Mouse (Mus musculus) forebrain, embryonic 15.5 days (tissue): ENCODE data around the gene Ppt2. TPM values are rescaled to one million over a fixed set of nuclear protein-coding genes. Genes with fewer than 3 reads are reported as not detected.
A peak's percentile ranks its signal among the peaks of the same experiment; 100 is the strongest.

Experiments used
- ATAC-seq: fragments of 200-750 bp; cut with Nextera tagmentation; replicated peaks from 2 replicates; pipeline ENCODE4 v1.8.0; 2017; ENCODE audit warnings: mild to moderate bottlenecking, moderate TSS enrichment, moderate library complexity
- H3K27ac ChIP-seq: fragments of 300-500 bp; sonication (generic); replicated peaks from 2 replicates; pipeline ENCODE4 v1.5.1; 2015; ENCODE audit warnings: mild to moderate bottlenecking, inconsistent platforms
- H3K27me3 ChIP-seq: fragments of 300-500 bp; sonication (generic); 2 replicates; pipeline ENCODE4 v1.6.1; 2015; ENCODE audit warnings: inconsistent platforms
- H3K36me3 ChIP-seq: fragments of 300-500 bp; sonication (generic); 2 replicates; pipeline ENCODE4 v1.6.1; 2015; ENCODE audit warnings: mild to moderate bottlenecking, inconsistent platforms
- H3K4me1 ChIP-seq: fragments of 300-500 bp; sonication (generic); 2 replicates; pipeline ENCODE4 v1.6.1; 2015; ENCODE audit warnings: inconsistent platforms
- H3K4me2 ChIP-seq: fragments of 300-500 bp; sonication (generic); replicated peaks from 2 replicates; pipeline ENCODE4 v1.6.1; 2015; ENCODE audit warnings: mild to moderate bottlenecking, inconsistent platforms
- H3K4me3 ChIP-seq: fragments of 300-500 bp; sonication (generic); 2 replicates; pipeline ENCODE4 v1.5.1; 2015; ENCODE audit warnings: mild to moderate bottlenecking, inconsistent platforms
- H3K9ac ChIP-seq: fragments of 300-500 bp; sonication (generic); replicated peaks from 2 replicates; pipeline ENCODE4 v1.6.1; 2015; ENCODE audit warnings: mild to moderate bottlenecking, inconsistent platforms
- H3K9me3 ChIP-seq: fragments of 300-500 bp; sonication (generic); 2 replicates; pipeline ENCODE4 v1.6.1; 2016; ENCODE audit warnings: inconsistent platforms
- whole genome bisulfite sequencing: fragments of 180-500 bp; shearing (Covaris S2); methylation state at CpG from one replicate; pipeline ENCODE4 v1.1.7; 2015; ENCODE audit warnings: mixed read lengths; 5-methylcytosine and 5-hydroxymethylcytosine counted together
- polyA plus RNA-seq: library from polyadenylated mRNA; unstranded; fragments of >200 nt; fragmentation: Nextera tagmentation; extraction: Ambion mirVana; gene quantifications from 2 replicates; pipeline ENCODE4 v1.2.1, GENCODE M21; 2015

Gene Ppt2
- polyA plus RNA-seq, 1 experiment from 2014 or later: 18.2 TPM

DNA sequence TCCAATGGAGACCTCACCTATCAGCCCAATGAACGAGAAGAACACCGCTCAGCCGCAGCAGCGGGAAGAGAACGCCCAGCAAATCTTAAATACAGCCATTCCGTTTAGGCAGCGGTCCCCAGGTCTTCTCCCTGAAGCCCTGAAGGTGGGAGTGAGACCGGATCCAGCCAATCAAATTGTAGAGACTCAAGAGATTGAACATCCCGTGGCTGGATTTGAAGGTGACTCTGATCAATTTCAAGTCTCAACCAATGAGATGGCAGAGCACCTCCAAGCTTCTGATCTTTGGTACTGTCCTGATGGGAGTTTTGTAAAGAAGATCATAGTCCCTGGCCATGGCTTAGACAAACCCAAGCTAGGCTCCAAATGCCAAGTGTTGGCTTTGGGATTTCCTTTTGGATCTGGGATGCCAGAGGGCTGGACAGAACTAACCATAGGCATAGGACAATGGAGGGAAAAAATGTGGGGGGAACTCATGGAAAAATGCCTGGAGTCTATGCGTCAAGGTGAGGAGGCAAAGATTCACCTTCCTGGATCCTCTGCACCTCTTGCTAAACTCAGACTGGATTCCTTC is 17.0 kb upstream of the Ppt2 start:
- ATAC-seq: no peak
- Histone ChIP-seq H3K27ac (peak overlapping the region; percentile 73; the same call in 1 of the 2 replicates), H3K9me3 (no peaks in the 10 kb centered on the region), H3K27me3 (no peaks in the 10 kb centered on the region), H3K4me2 (peak overlapping the region; percentile 67), H3K9ac (peak overlapping the region; percentile 61), H3K4me3 (peak overlapping the region; percentile 97), H3K36me3 (peaks cover 16% of the 10 kb centered on the region), H3K4me1 (peaks cover 49% of the 10 kb centered on the region)
- WGBS: 45% methylated on average over 10 of the region's 10 CpGs

DNA sequence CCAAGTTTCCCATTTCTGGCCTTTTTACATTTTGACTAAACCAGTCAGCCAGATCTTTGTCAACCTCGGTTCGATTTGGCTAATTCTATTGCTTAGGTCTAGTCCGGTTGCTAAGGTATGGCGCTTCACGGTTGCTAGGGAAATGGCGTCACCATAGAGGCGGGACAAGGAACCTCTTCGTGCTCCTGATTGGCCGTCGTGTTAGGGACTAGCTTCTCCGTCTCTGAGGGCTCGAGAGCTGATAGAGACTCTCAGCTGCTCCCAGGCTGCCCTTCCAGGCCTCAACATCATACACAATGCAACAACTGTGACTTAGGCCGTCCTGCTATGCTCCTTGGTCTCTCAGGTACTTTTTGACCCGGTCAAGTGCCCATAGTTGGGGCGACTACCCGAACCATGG is 16.3 kb upstream of the Ppt2 start, which contains the start of gene Fkbpl:
Gene Fkbpl, plus strand, starts transcription at position 157 of the 400 bp plus-strand sequence.
- peak; percentile 77 for ATAC-seq
- H3K27me3 ChIP-seq: no peaks in the 10 kb centered on the region
- under 1% methylated on average over 16 of the region's 16 CpGs for WGBS
- peaks cover 49% of the 10 kb centered on the region for H3K4me1 ChIP-seq
- peaks cover 8% of the 10 kb centered on the region for H3K36me3 ChIP-seq
- H3K4me3 ChIP-seq: peak within 1 kb of the TSS; percentile 97
- peak within 1 kb of the TSS; percentile 73 for H3K27ac ChIP-seq
- peak within 1 kb of the TSS; percentile 67 for H3K4me2 ChIP-seq
- no peaks in the 10 kb centered on the region for H3K9me3 ChIP-seq
- peak within 1 kb of the TSS; percentile 61 for H3K9ac ChIP-seq

DNA sequence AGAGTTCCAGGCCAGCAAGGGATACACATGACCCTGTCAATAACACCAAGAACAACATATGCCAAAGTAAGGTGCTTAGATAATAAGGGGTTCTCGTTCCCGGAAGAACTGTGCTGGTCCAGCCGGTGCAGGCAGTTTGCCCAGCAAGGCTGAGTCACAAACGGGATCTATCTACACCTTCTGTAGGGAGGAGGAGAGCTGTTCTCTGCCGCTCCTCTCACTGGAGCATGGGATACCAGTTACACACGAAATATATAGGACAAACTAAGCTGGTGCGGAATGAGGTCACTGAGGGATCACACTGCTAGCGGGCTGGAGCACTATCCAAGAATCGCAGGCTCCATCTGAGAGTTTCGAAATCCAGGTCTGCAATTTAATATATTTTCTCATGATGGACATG is 15.6 kb upstream of the Ppt2 start:
- 86% methylated on average over 10 of the region's 10 CpGs for WGBS
- Histone ChIP-seq H3K9ac (no peak overlapping the region), H3K9me3 (no peaks in the 10 kb centered on the region), H3K4me1 (peaks cover 49% of the 10 kb centered on the region), H3K4me3 (no peak overlapping the region), H3K27ac (peak overlapping the region; percentile 62), H3K4me2 (no peak overlapping the region), H3K27me3 (no peaks in the 10 kb centered on the region), H3K36me3 (peaks cover 2% of the 10 kb centered on the region; the same call in 1 of the 2 replicates)
- ATAC-seq: no peak

DNA sequence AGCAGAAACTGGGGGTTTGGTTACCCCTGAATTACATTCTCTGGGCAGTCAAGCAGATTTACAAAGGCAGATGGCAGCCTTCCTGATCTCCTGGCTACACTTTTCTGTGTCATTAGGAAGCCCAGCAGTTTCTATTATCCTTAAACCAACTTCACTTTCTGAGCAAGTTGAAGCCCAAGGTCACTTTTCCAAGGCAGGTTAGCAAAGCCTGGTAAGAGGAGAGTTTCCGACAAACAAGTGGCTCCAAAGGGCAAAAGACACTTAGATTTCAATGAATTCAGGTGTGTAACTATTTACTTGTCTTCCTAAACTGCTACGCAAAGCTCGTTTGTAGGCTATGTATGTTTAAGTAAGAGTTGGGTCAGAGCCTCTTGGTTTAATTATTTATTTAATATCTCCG is 15.1 kb upstream of the Ppt2 start:
- no peaks in the 10 kb centered on the region for H3K36me3 ChIP-seq
- H3K4me1 ChIP-seq: peaks cover 46% of the 10 kb centered on the region
- no peak overlapping the region for H3K4me3 ChIP-seq
- no peak for ATAC-seq
- no peaks in the 10 kb centered on the region for H3K27me3 ChIP-seq
- H3K4me2 ChIP-seq: no peak overlapping the region
- 88% methylated on average over 4 of the region's 4 CpGs for WGBS
- H3K9me3 ChIP-seq: no peaks in the 10 kb centered on the region
- no peak overlapping the region for H3K9ac ChIP-seq
- H3K27ac ChIP-seq: no peak overlapping the region

DNA sequence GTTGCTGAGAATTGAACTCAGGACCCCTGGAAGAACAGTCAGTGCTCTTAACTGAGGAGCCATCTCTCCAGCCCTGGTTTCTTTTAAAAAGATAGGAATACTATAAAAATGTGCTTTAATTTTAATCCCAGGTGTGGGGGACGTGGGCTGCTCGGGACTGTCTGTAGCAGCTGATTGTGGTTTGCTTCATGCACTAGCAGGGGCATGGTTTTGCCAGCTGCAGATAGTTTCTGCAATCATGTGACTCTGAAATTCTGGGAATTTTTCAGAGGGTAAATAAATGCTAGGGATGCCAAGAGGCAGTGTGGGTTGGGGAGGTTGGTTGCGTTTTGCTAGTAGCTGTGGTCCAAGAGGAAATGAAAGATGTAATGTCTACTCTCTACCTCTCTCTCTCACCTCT is 13.6 kb upstream of the Ppt2 start:
- Histone ChIP-seq H3K27ac (peak overlapping the region; percentile 88; the same call in 1 of the 2 replicates), H3K4me1 (peaks cover 36% of the 10 kb centered on the region), H3K9me3 (no peaks in the 10 kb centered on the region), H3K4me3 (no peak overlapping the region), H3K36me3 (no peaks in the 10 kb centered on the region), H3K4me2 (no peak overlapping the region), H3K27me3 (no peaks in the 10 kb centered on the region), H3K9ac (no peak overlapping the region)
- ATAC-seq: no peak
- 93% methylated on average over 3 of the region's 3 CpGs for WGBS

DNA sequence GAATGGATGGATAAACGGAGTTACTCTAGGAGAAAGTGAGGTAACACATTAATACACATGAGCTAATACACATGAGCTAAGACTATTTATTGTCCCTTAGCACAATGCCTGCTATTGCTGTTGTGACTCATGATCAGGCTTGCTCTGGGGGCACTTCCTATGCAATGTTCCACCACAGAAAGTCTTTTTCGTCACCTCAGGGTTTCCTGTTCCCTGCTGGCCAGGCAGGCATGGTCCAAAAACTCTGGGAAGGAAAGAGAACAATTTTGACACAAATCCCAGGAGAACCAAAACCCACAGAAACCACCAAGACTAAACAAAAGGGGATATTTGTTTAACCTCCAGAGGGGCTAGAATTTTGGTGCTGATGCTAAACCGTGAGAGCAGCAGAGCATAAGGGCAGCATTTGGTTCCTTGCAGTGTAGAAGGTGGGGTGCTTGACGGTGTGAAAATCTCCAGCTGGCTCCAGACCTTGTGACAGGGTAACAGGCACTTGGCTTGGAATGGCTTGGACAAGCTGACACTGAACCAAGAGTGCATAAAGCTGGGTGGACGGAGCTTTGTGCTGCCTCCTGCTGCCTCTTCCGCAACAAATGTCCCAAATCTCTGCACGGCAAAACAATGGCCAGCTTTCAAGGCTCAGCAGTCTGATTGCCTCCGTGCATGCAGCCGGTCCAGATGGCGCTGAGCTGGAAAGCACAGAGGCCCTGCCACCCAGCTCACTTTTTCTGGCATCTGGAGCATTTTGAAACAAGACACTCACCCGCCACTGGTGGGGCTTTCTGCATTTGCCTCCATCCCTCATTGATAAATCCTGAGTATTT is 12.7 kb upstream of the Ppt2 start:
- H3K27ac ChIP-seq: peak overlapping the region; percentile 88
- H3K4me2 ChIP-seq: no peak overlapping the region; the same call in 1 of the 2 replicates
- no peaks in the 10 kb centered on the region for H3K27me3 ChIP-seq
- H3K9ac ChIP-seq: peak overlapping the region; percentile 21; the same call in 1 of the 2 replicates
- ATAC-seq: peak; percentile 27; the same call in 1 of the 2 replicates
- peaks cover 28% of the 10 kb centered on the region for H3K4me1 ChIP-seq
- no peaks in the 10 kb centered on the region for H3K9me3 ChIP-seq
- 8% methylated on average over 11 of the region's 11 CpGs for WGBS
- H3K4me3 ChIP-seq: no peak overlapping the region
- no peaks in the 10 kb centered on the region for H3K36me3 ChIP-seq

DNA sequence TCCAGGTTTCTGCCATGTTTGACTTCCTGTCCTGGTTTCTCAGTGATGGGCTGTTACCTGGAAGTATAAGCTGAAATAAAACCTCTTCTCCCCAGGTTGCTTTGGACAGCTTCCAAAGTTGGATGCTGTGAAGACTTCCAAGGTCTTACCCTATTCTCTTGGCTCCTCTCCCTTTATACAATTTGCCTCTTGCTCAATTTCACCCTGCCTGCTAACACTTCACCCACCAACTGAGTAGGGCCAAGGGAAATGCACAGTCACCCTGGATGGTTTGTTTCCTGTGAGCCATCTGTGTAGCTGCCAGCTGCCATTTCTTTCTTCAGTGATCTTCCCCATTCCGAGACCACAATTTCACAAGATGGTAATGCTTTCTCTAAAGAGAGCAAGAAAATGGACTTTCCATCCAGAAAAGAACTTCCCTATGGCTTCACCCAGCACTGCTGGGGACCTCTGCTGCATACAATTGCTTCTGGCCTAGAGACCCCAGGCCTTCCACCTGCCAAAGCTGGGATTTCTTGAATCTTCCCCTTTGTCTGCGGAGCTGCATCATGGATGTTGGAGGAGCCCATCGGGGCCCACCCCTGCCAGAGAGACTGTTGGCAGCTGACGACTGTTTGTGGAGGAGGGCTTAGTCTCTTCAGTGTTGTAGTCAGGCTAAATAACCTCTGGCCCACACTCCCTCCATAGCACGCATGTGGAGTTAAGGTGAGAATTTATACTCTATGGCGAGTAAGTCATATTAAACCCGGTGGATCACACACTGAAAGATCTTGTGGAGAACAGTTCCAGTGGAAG is 11.3 kb upstream of the Ppt2 start:
- Histone ChIP-seq H3K4me1 (peaks cover 17% of the 10 kb centered on the region), H3K4me2 (no peak overlapping the region), H3K36me3 (no peaks in the 10 kb centered on the region), H3K9ac (no peak overlapping the region), H3K9me3 (no peaks in the 10 kb centered on the region), H3K4me3 (no peak overlapping the region), H3K27me3 (peaks cover 2% of the 10 kb centered on the region; the same call in 1 of the 2 replicates), H3K27ac (peak overlapping the region; percentile 20; the same call in 1 of the 2 replicates)
- 77% methylated on average over 7 of the region's 7 CpGs for WGBS
- ATAC-seq: no peak

DNA sequence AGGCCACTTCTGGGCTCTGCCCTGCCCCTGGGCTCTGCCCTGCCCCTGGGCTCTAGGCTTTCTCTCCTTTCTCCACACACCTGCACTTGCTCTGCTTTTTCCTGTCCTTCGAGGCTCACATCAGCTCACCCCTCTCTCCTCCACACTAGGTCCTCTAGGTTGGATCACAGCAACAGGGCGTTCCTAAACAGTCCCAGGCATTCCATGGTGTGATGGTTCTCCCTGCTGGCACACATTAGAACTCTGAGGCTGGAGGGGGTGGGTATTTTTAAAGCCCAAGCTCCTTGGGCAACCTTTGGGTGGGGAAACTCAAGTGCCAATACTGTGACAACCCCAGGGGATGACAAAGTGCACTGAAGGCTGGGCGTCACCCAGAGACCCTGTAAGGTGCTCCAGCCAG is 9.1 kb upstream of the Ppt2 start:
- Histone ChIP-seq H3K4me3 (no peak overlapping the region), H3K27ac (no peak overlapping the region), H3K4me1 (peaks cover 13% of the 10 kb centered on the region), H3K4me2 (no peak overlapping the region), H3K9ac (no peak overlapping the region), H3K36me3 (no peaks in the 10 kb centered on the region), H3K9me3 (no peaks in the 10 kb centered on the region), H3K27me3 (peaks cover 3% of the 10 kb centered on the region; the same call in 1 of the 2 replicates)
- no peak for ATAC-seq
- 70% methylated on average over 3 of the region's 3 CpGs for WGBS

DNA sequence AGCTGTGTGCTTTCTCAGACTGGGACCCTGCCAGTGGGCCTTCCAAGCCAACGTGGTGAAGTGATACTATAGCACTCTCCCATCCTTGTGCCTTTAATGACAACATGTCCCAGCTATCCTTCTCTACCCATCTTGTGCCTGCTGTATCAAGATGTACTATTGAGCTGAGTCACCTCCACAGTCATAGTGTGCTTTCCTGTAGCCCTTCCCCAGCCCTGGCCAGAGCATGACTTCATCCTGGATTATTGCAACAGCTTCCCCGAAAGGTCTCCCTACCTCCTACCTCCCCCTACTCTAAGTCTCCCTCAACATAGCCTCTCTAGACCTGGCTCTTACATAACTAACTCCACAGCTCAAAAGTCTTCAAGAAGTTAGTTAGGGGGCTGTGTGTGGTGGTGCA is 7.4 kb upstream of the Ppt2 start:
- H3K27me3 ChIP-seq: peaks cover 18% of the 10 kb centered on the region
- no peak overlapping the region for H3K4me3 ChIP-seq
- 59% methylated on average over 2 of the region's 2 CpGs for WGBS
- H3K27ac ChIP-seq: no peak overlapping the region
- ATAC-seq: no peak
- H3K4me1 ChIP-seq: peaks cover 22% of the 10 kb centered on the region
- no peak overlapping the region for H3K4me2 ChIP-seq
- no peaks in the 10 kb centered on the region for H3K36me3 ChIP-seq
- no peak overlapping the region for H3K9ac ChIP-seq
- no peaks in the 10 kb centered on the region for H3K9me3 ChIP-seq

DNA sequence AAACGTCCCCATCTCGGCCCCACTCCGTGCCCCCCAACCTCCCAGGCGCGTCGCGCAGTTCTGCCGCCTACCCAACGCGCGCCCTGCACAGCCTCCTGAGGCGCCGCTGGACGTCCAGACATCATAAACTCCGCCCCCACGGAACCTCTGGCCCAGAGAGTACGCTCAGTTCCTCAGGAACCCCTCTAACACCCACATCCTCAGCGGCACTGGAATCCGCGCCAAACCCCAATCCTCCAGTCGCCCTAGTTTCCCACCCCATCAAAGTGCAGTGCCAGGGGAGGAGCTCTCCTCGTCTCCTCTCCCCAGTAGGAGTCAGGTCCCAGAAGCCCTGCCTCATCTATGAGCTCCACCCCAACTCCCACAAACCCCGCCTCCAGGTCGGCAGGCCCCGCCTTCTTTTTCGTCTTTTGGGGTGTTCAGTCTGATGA is 4.0 kb upstream of the Ppt2 start:
- peak; percentile 9; the same call in 1 of the 2 replicates for ATAC-seq
- H3K9ac ChIP-seq: peak overlapping the region; percentile 38
- no peak overlapping the region for H3K27ac ChIP-seq
- 2% methylated on average over 26 of the region's 26 CpGs for WGBS
- H3K4me3 ChIP-seq: peak overlapping the region; percentile 69
- H3K9me3 ChIP-seq: no peaks in the 10 kb centered on the region
- peaks cover 21% of the 10 kb centered on the region for H3K27me3 ChIP-seq
- H3K4me1 ChIP-seq: peaks cover 50% of the 10 kb centered on the region
- no peaks in the 10 kb centered on the region for H3K36me3 ChIP-seq
- peak overlapping the region; percentile 96 for H3K4me2 ChIP-seq

DNA sequence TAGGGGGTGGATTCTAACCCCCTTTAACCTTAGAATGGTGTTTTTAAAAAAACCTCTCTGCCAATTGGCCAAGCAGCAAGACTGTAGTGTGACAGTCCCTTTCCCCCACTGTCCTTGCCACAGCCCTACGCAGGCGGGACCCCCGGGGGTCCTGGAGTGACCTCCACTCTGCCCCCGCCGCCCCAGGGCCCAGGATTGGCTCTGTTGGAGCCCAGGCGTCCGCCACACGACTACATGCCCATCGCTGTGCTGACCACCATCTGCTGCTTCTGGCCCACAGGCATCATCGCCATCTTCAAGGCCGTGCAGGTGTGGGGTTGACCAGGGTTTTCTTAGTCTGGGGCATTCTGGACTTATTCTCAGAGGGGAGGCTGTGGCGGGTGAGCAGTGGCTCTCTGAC is 3.3 kb upstream of the Ppt2 start:
- 6% methylated on average over 12 of the region's 12 CpGs for WGBS
- ATAC-seq: no peak

More for the DNA sequence above, 3.3 kb upstream of the Ppt2 start:
- Histone ChIP-seq H3K36me3 (no peaks in the 10 kb centered on the region), H3K4me1 (peaks cover 52% of the 10 kb centered on the region), H3K9ac (peak overlapping the region; percentile 38), H3K27me3 (peaks cover 21% of the 10 kb centered on the region), H3K4me3 (peak overlapping the region; percentile 69), H3K4me2 (peak overlapping the region; percentile 96), H3K9me3 (no peaks in the 10 kb centered on the region), H3K27ac (no peak overlapping the region)
